In the genomic region with DNA sequence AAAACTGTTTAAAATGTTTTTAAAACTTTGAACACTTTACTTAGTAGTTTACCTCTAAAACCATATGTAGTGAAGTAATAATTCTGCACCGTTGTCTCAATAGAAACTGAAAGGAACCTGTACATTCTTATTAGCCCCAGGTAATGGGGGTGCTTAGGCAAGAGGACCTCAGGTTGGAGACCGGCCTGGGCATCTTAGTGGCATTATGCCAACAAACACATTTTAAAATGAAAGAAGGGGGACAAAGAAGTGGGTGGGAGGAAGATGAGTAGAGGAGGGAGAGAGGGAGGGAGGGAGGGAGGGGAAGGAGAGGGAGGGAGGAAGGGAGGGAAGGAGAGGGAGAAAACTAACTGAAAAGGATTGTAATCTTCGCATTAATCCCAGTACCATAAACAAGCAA, we compare ENCODE assay signal across 8 mouse cellular contexts. TPM values are rescaled to one million over a fixed set of nuclear protein-coding genes. Genes with fewer than 3 reads are reported as not detected.
DNase-seq lines count a peak whose midpoint lies in the region; ATAC-seq and TF ChIP-seq lines count a peak whose summit lies in the region.

No protein-coding gene starts in this region.

- peak overlapping the region; percentile 91 for H3K9ac ChIP-seq in kidney, embryonic 14.5 days (ENCODE audit: low read depth, low read length)
- H3K9ac ChIP-seq in hindbrain, embryonic 11.5 days (ENCODE audit: low read depth, low read length) = peak overlapping the region; percentile 76

- peaks cover 9% of the 10 kb centered on the region; the same call in 1 of the 2 replicates for H3K4me1 ChIP-seq in kidney, embryonic 14.5 days (ENCODE audit: control insufficient read depth, insufficient read depth, low read length)
- peaks cover 2% of the 10 kb centered on the region; the same call in 1 of the 2 replicates for H3K4me1 ChIP-seq in bone marrow macrophage, adult 2 months (ENCODE audit: control insufficient read depth, insufficient read depth, low read length)
- H3K4me1 ChIP-seq in hindbrain, embryonic 11.5 days (replicated peaks; ENCODE audit: control insufficient read depth, insufficient read depth, low read length) = no peaks in the 10 kb centered on the region
- H3K4me1 ChIP-seq in midbrain, embryonic 10.5 days = peaks cover 26% of the 10 kb centered on the region

- 2% methylated on average over 3 of the region's 3 CpGs for WGBS in kidney, embryonic 14.5 days
- 3% methylated on average over 3 of the region's 3 CpGs for WGBS in hindbrain, embryonic 11.5 days
- WGBS in midbrain, embryonic 10.5 days = under 1% methylated on average over 3 of the region's 3 CpGs

- H3K36me3 ChIP-seq in kidney, embryonic 14.5 days (ENCODE audit: control insufficient read depth, insufficient read depth, low read length) = peaks cover 18% of the 10 kb centered on the region
- H3K36me3 ChIP-seq in hindbrain, embryonic 11.5 days (ENCODE audit: control insufficient read depth, insufficient read depth, low read length) = no peaks in the 10 kb centered on the region
- peaks cover 24% of the 10 kb centered on the region for H3K36me3 ChIP-seq in midbrain, embryonic 10.5 days

- H3K9me3 ChIP-seq in kidney, embryonic 14.5 days (ENCODE audit: control insufficient read depth, low read length) = no peaks in the 10 kb centered on the region
- H3K9me3 ChIP-seq in hindbrain, embryonic 11.5 days (ENCODE audit: control insufficient read depth, low read length) = no peaks in the 10 kb centered on the region
- no peaks in the 10 kb centered on the region for H3K9me3 ChIP-seq in midbrain, embryonic 10.5 days (replicated peaks)

- H3K4me2 ChIP-seq in kidney, embryonic 14.5 days (replicated peaks; ENCODE audit: low read depth, low read length) = peak overlapping the region; percentile 73
- peak overlapping the region; percentile 75 for H3K4me2 ChIP-seq in hindbrain, embryonic 11.5 days (replicated peaks; ENCODE audit: low read depth, low read length)

- DNase-seq in kidney, adult 8-10 months = no peak
- DNase-seq in hindbrain, embryonic 11.5 days (ENCODE audit: low spot score) = peak; percentile 42
- DNase-seq in midbrain, embryonic 10.5 days (ENCODE audit: low spot score) = peak; percentile 30
- no peak for DNase-seq in urinary bladder, postnatal 36 days (ENCODE audit: low spot score in 2 of 2)
- DNase-seq in adrenal gland, adult 18-20 months (ENCODE audit: low spot score in 2 of 2) = no peak

- peak; percentile 21; the same call in 1 of the 2 replicates for ATAC-seq in kidney, embryonic 14.5 days (ENCODE audit: low FRiP score, low TSS enrichment)
- ATAC-seq in hindbrain, embryonic 11.5 days (ENCODE audit: low FRiP score) = peak; percentile 58
- ATAC-seq in inflammation-experienced regulatory T-cells, adult 6 months = no peak

- peak overlapping the region; percentile 94; the same call in 1 of the 2 replicates for H3K27ac ChIP-seq in kidney, embryonic 14.5 days (ENCODE audit: low read depth, low read length)
- no peak overlapping the region for H3K27ac ChIP-seq in bone marrow macrophage, adult 2 months (ENCODE audit: insufficient read depth, low read depth, low read length)
- no peak overlapping the region for H3K27ac ChIP-seq in hindbrain, embryonic 11.5 days (ENCODE audit: low read depth, low read length)
- H3K27ac ChIP-seq in midbrain, embryonic 10.5 days (replicated peaks) = peak overlapping the region; percentile 97

- peak overlapping the region; percentile 82 for H3K4me3 ChIP-seq in kidney, embryonic 14.5 days (ENCODE audit: low read length)
- peak overlapping the region; percentile 87 for H3K4me3 ChIP-seq in bone marrow macrophage, adult 2 months (ENCODE audit: insufficient read depth, low read length)
- peak overlapping the region; percentile 64 for H3K4me3 ChIP-seq in hindbrain, embryonic 11.5 days (ENCODE audit: low read depth, low read length)
- H3K4me3 ChIP-seq in midbrain, embryonic 10.5 days = peak overlapping the region; percentile 77

- no peaks in the 10 kb centered on the region for H3K27me3 ChIP-seq in kidney, embryonic 14.5 days (ENCODE audit: control insufficient read depth, insufficient read depth, low read length)
- no peaks in the 10 kb centered on the region for H3K27me3 ChIP-seq in hindbrain, embryonic 11.5 days (ENCODE audit: control insufficient read depth, insufficient read depth, low read length)
- H3K27me3 ChIP-seq in midbrain, embryonic 10.5 days (ENCODE audit: low read depth, poor library complexity, severe bottlenecking) = no peaks in the 10 kb centered on the region

- TF ChIP-seq CTCF in bone marrow macrophage, adult 2 months (IDR thresholded peaks at IDR 0.05; ENCODE audit: low read depth, low read length) = no peak

- TF ChIP-seq POLR2A in bone marrow macrophage, adult 2 months (IDR thresholded peaks at IDR 0.05; ENCODE audit: borderline replicate concordance, low read depth, low read length) = no peak

RNA-seq across cellular contexts. Expression of a gene that starts 0.4 kb away (rescaled TPM):
- polyA plus RNA-seq in kidney, embryonic 14.5 days (2014; fragmentation: Nextera tagmentation; extraction: Ambion mirVana) = 18.4 and 26.4 TPM in 2 replicates
- 5.8 and 7.2 TPM in 2 replicates for polyA plus RNA-seq in bone marrow macrophage, adult 2 months (2012; ENCODE audit: insufficient read depth, insufficient read length, missing spikeins)
- 16.9 and 19.0 TPM in 2 replicates for polyA plus RNA-seq in hindbrain, embryonic 11.5 days (2014; fragmentation: Nextera tagmentation; extraction: Ambion mirVana)
- 21.5 and 23.2 TPM in 2 replicates for polyA plus RNA-seq in midbrain, embryonic 10.5 days (2016; fragmentation: Nextera tagmentation; extraction: Ambion mirVana)
- polyA plus RNA-seq in inflammation-experienced regulatory T-cells, adult 6 months (2017; shearing (Covaris generic)) = 1 to 10 TPM; 5.5 to 6.8 (median 6.2) TPM
- 1 to 10 TPM; 7.3 to 7.4 TPM for total RNA-seq in adrenal gland, adult 18-20 months (2021)

RNA-seq across cellular contexts. Expression of a gene that starts 37.0 kb away (rescaled TPM):
- polyA plus RNA-seq in kidney, embryonic 14.5 days (2014; fragmentation: Nextera tagmentation; extraction: Ambion mirVana) = 1.1 and 2.0 TPM in 2 replicates
- not detected in 2 replicates for polyA plus RNA-seq in bone marrow macrophage, adult 2 months (2012; ENCODE audit: insufficient read depth, insufficient read length, missing spikeins)
- polyA plus RNA-seq in hindbrain, embryonic 11.5 days (2014; fragmentation: Nextera tagmentation; extraction: Ambion mirVana) = 0.79 and 1.3 TPM in 2 replicates
- 0.64 and 0.78 TPM in 2 replicates for polyA plus RNA-seq in midbrain, embryonic 10.5 days (2016; fragmentation: Nextera tagmentation; extraction: Ambion mirVana)
- polyA plus RNA-seq in inflammation-experienced regulatory T-cells, adult 6 months (2017; shearing (Covaris generic)) = under 1 TPM in 2 of 3 experiments, not detected in 1; 0.24 to 0.34 TPM
- total RNA-seq in adrenal gland, adult 18-20 months (2021) = under 1 TPM in 1 of 2 experiments, not detected in 1; 0.19 TPM

RNA-seq across cellular contexts. Expression of a gene that starts 37.4 kb away (rescaled TPM):
- not detected in 2 replicates for polyA plus RNA-seq in kidney, embryonic 14.5 days (2014; fragmentation: Nextera tagmentation; extraction: Ambion mirVana)
- not detected in 2 replicates for polyA plus RNA-seq in bone marrow macrophage, adult 2 months (2012; ENCODE audit: insufficient read depth, insufficient read length, missing spikeins)
- 0.23 TPM in 1 of 2 replicates, not detected in the other for polyA plus RNA-seq in hindbrain, embryonic 11.5 days (2014; fragmentation: Nextera tagmentation; extraction: Ambion mirVana)
- polyA plus RNA-seq in midbrain, embryonic 10.5 days (2016; fragmentation: Nextera tagmentation; extraction: Ambion mirVana) = 0.15 TPM in 1 of 2 replicates, not detected in the other
- polyA plus RNA-seq in inflammation-experienced regulatory T-cells, adult 6 months (2017; shearing (Covaris generic)) = not detected
- total RNA-seq in adrenal gland, adult 18-20 months (2021) = not detected

RNA-seq across cellular contexts. Expression of a gene that starts 38.3 kb away (rescaled TPM):
- 0.03 and 0.12 TPM in 2 replicates for polyA plus RNA-seq in kidney, embryonic 14.5 days (2014; fragmentation: Nextera tagmentation; extraction: Ambion mirVana)
- not detected in 2 replicates for polyA plus RNA-seq in bone marrow macrophage, adult 2 months (2012; ENCODE audit: insufficient read depth, insufficient read length, missing spikeins)
- 0.07 TPM in 1 of 2 replicates, not detected in the other for polyA plus RNA-seq in hindbrain, embryonic 11.5 days (2014; fragmentation: Nextera tagmentation; extraction: Ambion mirVana)
- polyA plus RNA-seq in midbrain, embryonic 10.5 days (2016; fragmentation: Nextera tagmentation; extraction: Ambion mirVana) = 0.05 and 0.07 TPM in 2 replicates
- under 1 TPM in 1 of 3 experiments, not detected in 2; 0.08 TPM for polyA plus RNA-seq in inflammation-experienced regulatory T-cells, adult 6 months (2017; shearing (Covaris generic))
- under 1 TPM in 1 of 2 experiments, not detected in 1; 0.13 TPM for total RNA-seq in adrenal gland, adult 18-20 months (2021)

Comparison
In these comparisons a context has a peak if more than half of its experiments do, and no peak if none do; other contexts are left out.
1. H3K27ac ChIP-seq: peak in kidney, embryonic 14.5 days (single experiment) and midbrain, embryonic 10.5 days (single experiment); none in bone marrow macrophage, adult 2 months (single experiment) and hindbrain, embryonic 11.5 days (single experiment).
2. DNase-seq: peak in hindbrain, embryonic 11.5 days (single experiment) and midbrain, embryonic 10.5 days (single experiment); none in kidney, adult 8-10 months (0 of 2), urinary bladder, postnatal 36 days (0 of 2) and adrenal gland, adult 18-20 months (0 of 2).
3. Peak in every context shown above with its lines, with median percentiles within 50 percentile points of each other: H3K4me3 ChIP-seq.